Comparison of ENCODE assay signal across 15 mouse cellular contexts in the genomic region with DNA sequence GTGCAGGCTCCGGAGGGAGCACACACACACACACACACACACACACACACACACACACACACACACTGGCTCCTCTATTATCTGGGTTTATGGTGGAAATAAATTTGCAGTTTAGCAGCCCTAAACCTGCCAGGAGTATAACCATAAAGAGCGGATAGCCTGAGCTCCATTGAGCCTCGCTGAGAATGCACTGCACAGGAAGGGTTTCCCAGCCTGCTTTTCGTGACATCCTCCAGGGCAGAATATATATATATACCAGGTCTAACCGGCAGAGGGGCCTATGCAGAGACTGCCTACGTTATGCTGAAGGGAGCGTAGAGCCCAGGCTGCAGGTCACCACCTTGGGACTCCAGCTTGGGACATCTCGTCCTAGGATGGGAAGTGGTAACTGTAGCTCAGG. TPM values are rescaled to one million over a fixed set of nuclear protein-coding genes. Genes with fewer than 3 reads are reported as not detected.
DNase-seq lines count a peak whose midpoint lies in the region; ATAC-seq lines count a peak whose summit lies in the region.
"Had no signal": no experiment of that assay in that cellular context is flagged by ENCODE, and none has a peak within 500 bp of the region (broad histone marks: within the 10 kb centered on the region; RNA-seq: fewer than 3 reads in every experiment).

No protein-coding gene starts in this region.

- ATAC-seq in kidney, embryonic 14.5 days (ENCODE audit: low FRiP score, low TSS enrichment) = 0 out of 2 replicates have a peak, but pooled peaks have one; percentile 4
- peak; percentile 24; the same call in 1 of the 2 replicates for ATAC-seq in midbrain, embryonic 13.5 days
- ATAC-seq in megakaryocyte, adult 5-6 weeks (ENCODE audit: poor library complexity, severe bottlenecking) = no peak
- ATAC-seq in erythroblast, adult 5-6 weeks (replicated peaks; ENCODE audit: low FRiP score, poor library complexity, severe bottlenecking) = no peak
- ATAC-seq: inflammation-experienced regulatory T-cells, adult 6 months had no signal

- no peaks in the 10 kb centered on the region for H3K27me3 ChIP-seq in kidney, embryonic 14.5 days (ENCODE audit: control insufficient read depth, insufficient read depth, low read length)
- H3K27me3 ChIP-seq in hindbrain, embryonic 10.5 days (ENCODE audit: insufficient read depth, poor library complexity, severe bottlenecking) = peaks cover 36% of the 10 kb centered on the region
- H3K27me3 ChIP-seq in midbrain, embryonic 13.5 days = no peaks in the 10 kb centered on the region

- no peak for DNase-seq in kidney, adult 9 months
- DNase-seq in R1 (ENCODE audit: low read depth, low spot score) = peak; percentile 10
- DNase-seq in hindbrain, embryonic 10.5 days (ENCODE audit: low spot score) = no peak
- DNase-seq: cerebellum, postnatal 36 days; gastrocnemius, postnatal 25 days; kidney, postnatal 25 days; left cerebral cortex, postnatal 4 days; lung, adult 2 months had no signal

- no peak overlapping the region for H3K4me2 ChIP-seq in kidney, embryonic 14.5 days (replicated peaks; ENCODE audit: low read depth, low read length)
- no peak overlapping the region for H3K4me2 ChIP-seq in midbrain, embryonic 13.5 days (replicated peaks)
- H3K4me2 ChIP-seq: embryonic facial prominence, embryonic 15.5 days had no signal

- WGBS in kidney, embryonic 14.5 days = 42% methylated on average over 8 of the region's 8 CpGs
- 74% methylated on average over 8 of the region's 8 CpGs for WGBS in hindbrain, embryonic 10.5 days
- 73% methylated on average over 8 of the region's 8 CpGs for WGBS in midbrain, embryonic 13.5 days

- H3K9me3 ChIP-seq in kidney, embryonic 14.5 days (ENCODE audit: control insufficient read depth, low read length) = no peaks in the 10 kb centered on the region
- H3K9me3 ChIP-seq in hindbrain, embryonic 10.5 days = no peaks in the 10 kb centered on the region
- no peaks in the 10 kb centered on the region for H3K9me3 ChIP-seq in midbrain, embryonic 13.5 days
- H3K9me3 ChIP-seq: embryonic facial prominence, embryonic 15.5 days had no signal

- no peak overlapping the region for H3K4me3 ChIP-seq in kidney, embryonic 14.5 days (ENCODE audit: low read length)
- no peak overlapping the region for H3K4me3 ChIP-seq in hindbrain, embryonic 10.5 days
- H3K4me3 ChIP-seq in midbrain, embryonic 13.5 days (replicated peaks) = no peak overlapping the region
- H3K4me3 ChIP-seq: embryonic facial prominence, embryonic 15.5 days had no signal

- no peaks in the 10 kb centered on the region for H3K36me3 ChIP-seq in kidney, embryonic 14.5 days (ENCODE audit: control insufficient read depth, insufficient read depth, low read length)
- no peaks in the 10 kb centered on the region for H3K36me3 ChIP-seq in hindbrain, embryonic 10.5 days
- no peaks in the 10 kb centered on the region for H3K36me3 ChIP-seq in midbrain, embryonic 13.5 days
- H3K36me3 ChIP-seq: embryonic facial prominence, embryonic 15.5 days had no signal

- no peak overlapping the region for H3K9ac ChIP-seq in kidney, embryonic 14.5 days (ENCODE audit: low read depth, low read length)
- 0 out of 2 replicates have a peak overlapping the region, but pooled peaks have one; percentile 28 for H3K9ac ChIP-seq in midbrain, embryonic 13.5 days (replicated peaks)
- H3K9ac ChIP-seq: embryonic facial prominence, embryonic 15.5 days had no signal

- no peak overlapping the region for H3K27ac ChIP-seq in kidney, embryonic 14.5 days (ENCODE audit: low read depth, low read length)
- H3K27ac ChIP-seq in hindbrain, embryonic 10.5 days = peak overlapping the region; percentile 9
- H3K27ac ChIP-seq in midbrain, embryonic 13.5 days = peak overlapping the region; percentile 66
- H3K27ac ChIP-seq: embryonic facial prominence, embryonic 15.5 days had no signal

- peaks cover 6% of the 10 kb centered on the region; the same call in 1 of the 2 replicates for H3K4me1 ChIP-seq in kidney, embryonic 14.5 days (ENCODE audit: control insufficient read depth, insufficient read depth, low read length)
- peaks cover 47% of the 10 kb centered on the region for H3K4me1 ChIP-seq in hindbrain, embryonic 10.5 days (replicated peaks)
- peaks cover 46% of the 10 kb centered on the region for H3K4me1 ChIP-seq in midbrain, embryonic 13.5 days (replicated peaks)
- H3K4me1 ChIP-seq: embryonic facial prominence, embryonic 15.5 days had no signal

RNA-seq across cellular contexts. Expression of a gene that starts 52.0 kb away (rescaled TPM):
- 0.77 and 0.87 TPM in 2 replicates for polyA plus RNA-seq in kidney, embryonic 14.5 days (2014; fragmentation: Nextera tagmentation; extraction: Ambion mirVana)
- 0.87 and 2.9 TPM in 2 replicates for polyA plus RNA-seq in hindbrain, embryonic 10.5 days (2016; fragmentation: Nextera tagmentation; extraction: Ambion mirVana)
- polyA plus RNA-seq in midbrain, embryonic 13.5 days (2015; fragmentation: Nextera tagmentation; extraction: Ambion mirVana) = 5.9 and 7.1 TPM in 2 replicates
- total RNA-seq in megakaryocyte, adult 5-6 weeks (2015) = 0.04 and 0.11 TPM in 2 replicates
- 0.07 and 0.12 TPM in 2 replicates for total RNA-seq in megakaryocyte, adult 5-6 weeks (2017)
- total RNA-seq in erythroblast, adult 5-6 weeks (2015; ENCODE audit: low replicate concordance) = 0.63 TPM in 1 of 2 replicates, not detected in the other
- not detected in 2 replicates for total RNA-seq in erythroblast, adult 5-6 weeks (2017; ENCODE audit: low replicate concordance)
- total RNA-seq: MEL had no signal

Comparison
In these comparisons a context has a peak if more than half of its experiments do, and no peak if none do; other contexts are left out.
1. ATAC-seq: peak in kidney, embryonic 14.5 days (single experiment) and midbrain, embryonic 13.5 days (single experiment); none in megakaryocyte, adult 5-6 weeks (single experiment) and erythroblast, adult 5-6 weeks (single experiment).